Mouse (Mus musculus) activated CD4-positive, CD25-positive, alpha-beta regulatory T cell (primary cell): ENCODE data around the gene Igf2bp2. TPM values are rescaled to one million over a fixed set of nuclear protein-coding genes. Genes with fewer than 3 reads are reported as not detected.

Experiments used
- polyA plus RNA-seq, 2 experiments: library from polyadenylated mRNA; unstranded; fragments of 100-300 nt; shearing (Covaris generic); gene quantifications; one replicate each; pipeline ENCODE4 v1.2.1; 2017

Gene Igf2bp2
- 1 to 10 TPM in 1 of 2 experiments, under 1 TPM in 1; 0.26 to 1.4 TPM for polyA plus RNA-seq

GRCm38 (mm10) chr16:22162512-22163455, at the start of gene Igf2bp2:
Gene Igf2bp2 (minus strand): TSS chr16:22163299.

DNA sequence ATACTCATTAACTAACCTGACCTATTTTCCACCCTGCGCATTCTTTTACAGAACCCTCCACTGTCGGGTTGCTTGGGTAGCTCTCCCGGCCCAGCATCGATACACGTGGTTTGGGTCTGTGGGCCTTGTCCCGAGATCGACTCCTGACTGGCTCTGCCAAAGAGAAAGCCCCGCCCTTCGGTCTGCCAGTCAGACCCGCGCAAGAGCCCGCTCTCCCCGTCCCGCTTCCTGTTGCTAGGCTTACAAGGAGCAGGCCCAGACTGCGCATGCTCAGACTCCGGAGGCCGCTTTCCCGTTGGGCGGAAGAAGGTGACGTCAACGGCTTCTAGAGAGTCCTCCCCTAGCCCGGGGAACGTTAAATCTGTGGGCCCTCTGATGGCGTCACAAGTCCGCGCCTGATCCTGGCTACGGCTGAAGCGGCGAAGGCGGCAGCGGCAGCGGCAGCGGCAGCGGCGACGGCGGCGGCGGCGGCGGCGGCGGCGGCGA, 154.0 kb downstream of the Igf2bp2 start, which contains the start of gene Senp2:
Senp2 (plus strand) TSS at position 386 of the 486 bp plus-strand sequence.

Other genes starting within 250 kb of the Igf2bp2 start
- gene Tmem41a, start 215.7 kb downstream of the Igf2bp2 start, polyA plus RNA-seq: 10 to 100 TPM in 1 of 2 experiments, 1 to 10 TPM in 1; 8.8 to 18.2 TPM
- under 1 TPM in 1 of 2 experiments, not detected in 1; 0.91 TPM for gene Liph, start 167.6 kb downstream of the Igf2bp2 start, polyA plus RNA-seq
- gene Senp2, start 153.8 kb downstream of the Igf2bp2 start, polyA plus RNA-seq: 10 to 100 TPM; 50.5 to 53.7 TPM
- 100 to 1,000 TPM; 255 to 273 TPM for gene Tra2b, start 102.7 kb upstream of the Igf2bp2 start, polyA plus RNA-seq